Mouse (Mus musculus) liver, embryonic 16.5 days (tissue): ENCODE measurements around the gene Cpxcr1. TPM values are rescaled to one million over a fixed set of nuclear protein-coding genes. Genes with fewer than 3 reads are reported as not detected.

Experiments
- ATAC-seq: fragments of 200-750 bp; cut with Nextera tagmentation; 2 replicates; pipeline ENCODE4 v1.8.0; 2017; ENCODE audit warnings: low read depth, mild to moderate bottlenecking, moderate number of reproducible peaks, moderate library complexity
- H3K27ac ChIP-seq: fragments of 300-500 bp; sonication (generic); 2 replicates; pipeline ENCODE4 v1.5.1; 2014; ENCODE audit warnings: mild to moderate bottlenecking, low read length
- H3K27me3 ChIP-seq: fragments of 300-500 bp; sonication (generic); 2 replicates; pipeline ENCODE4 v1.6.1; 2014; ENCODE audit warnings: low read depth, low read length, mixed read lengths; ENCODE audit not compliant: control insufficient read depth, insufficient read depth
- H3K36me3 ChIP-seq: fragments of 300-500 bp; sonication (generic); 2 replicates; pipeline ENCODE4 v1.6.1; 2014; ENCODE audit warnings: mild to moderate bottlenecking; ENCODE audit not compliant: control insufficient read depth, insufficient read depth
- H3K4me1 ChIP-seq: fragments of 300-500 bp; sonication (generic); 2 replicates; pipeline ENCODE4 v1.6.1; 2014; ENCODE audit warnings: low read depth, low read length, mixed read lengths; ENCODE audit not compliant: control insufficient read depth
- H3K4me2 ChIP-seq: fragments of 300-500 bp; sonication (generic); 2 replicates; pipeline ENCODE4 v1.6.1; 2014; ENCODE audit warnings: low read depth, low read length, mixed read lengths
- H3K4me3 ChIP-seq: fragments of 300-500 bp; sonication (generic); 2 replicates; pipeline ENCODE4 v1.5.1; 2014; ENCODE audit warnings: low read depth, mild to moderate bottlenecking, low read length
- H3K9ac ChIP-seq: fragments of 300-500 bp; sonication (generic); 2 replicates; pipeline ENCODE4 v1.6.1; 2014; ENCODE audit warnings: low read depth, low read length
- H3K9me3 ChIP-seq: fragments of 300-500 bp; sonication (generic); replicated peaks from 2 replicates; pipeline ENCODE4 v1.6.1; 2016; ENCODE audit warnings: low read length; ENCODE audit not compliant: control insufficient read depth
- polyA plus RNA-seq: library from polyadenylated mRNA; unstranded; fragments of >200 nt; fragmentation: Nextera tagmentation; extraction: Ambion mirVana; gene quantifications from 2 replicates; pipeline ENCODE4 v1.2.1, GENCODE M21; 2015

Gene Cpxcr1
- polyA plus RNA-seq = not detected in 2 replicates

DNA sequence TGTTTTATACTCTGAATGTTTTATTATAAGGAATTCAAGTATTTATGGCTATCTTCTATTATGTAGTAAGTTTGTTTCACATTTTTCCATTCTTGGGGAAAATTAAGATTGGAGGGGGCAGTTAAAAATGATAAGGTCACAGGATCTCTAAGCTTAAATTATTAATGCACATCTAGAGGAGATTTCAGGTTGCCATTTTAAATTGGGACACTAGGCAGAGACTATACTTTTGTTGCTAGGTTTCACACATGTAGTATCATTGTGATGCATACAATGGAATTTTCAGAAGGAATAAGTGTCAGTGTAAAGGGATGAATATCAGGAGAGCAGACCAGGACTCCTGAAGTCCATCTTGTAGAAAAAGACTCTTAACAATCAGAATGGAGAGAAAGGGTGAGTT lies at the start of gene Cpxcr1:
Gene Cpxcr1, plus strand, starts transcription at position 301 of the 400 bp plus-strand sequence.
- H3K4me3 ChIP-seq = no peak within 1 kb of the TSS
- H3K4me1 ChIP-seq = no peaks in the 10 kb centered on the region
- no peaks in the 10 kb centered on the region for H3K27me3 ChIP-seq
- H3K36me3 ChIP-seq = no peaks in the 10 kb centered on the region
- no peak within 1 kb of the TSS for H3K27ac ChIP-seq
- no peak within 1 kb of the TSS for H3K9ac ChIP-seq
- no peak for ATAC-seq
- H3K4me2 ChIP-seq = no peak within 1 kb of the TSS
- no peaks in the 10 kb centered on the region for H3K9me3 ChIP-seq

Other genes starting within 250 kb of the Cpxcr1 start
- gene H2afb2, start 232.2 kb downstream of the Cpxcr1 start, polyA plus RNA-seq = not detected in 2 replicates